Mouse (Mus musculus): ENCODE measurements around the gene Ugt1a9.
"Not testable (repeated sequence)": the region's sequence is repeated elsewhere in the genome, so short reads cannot be mapped to it uniquely, and the experiment has no call there.

The Ugt1a9 gene

DNA sequence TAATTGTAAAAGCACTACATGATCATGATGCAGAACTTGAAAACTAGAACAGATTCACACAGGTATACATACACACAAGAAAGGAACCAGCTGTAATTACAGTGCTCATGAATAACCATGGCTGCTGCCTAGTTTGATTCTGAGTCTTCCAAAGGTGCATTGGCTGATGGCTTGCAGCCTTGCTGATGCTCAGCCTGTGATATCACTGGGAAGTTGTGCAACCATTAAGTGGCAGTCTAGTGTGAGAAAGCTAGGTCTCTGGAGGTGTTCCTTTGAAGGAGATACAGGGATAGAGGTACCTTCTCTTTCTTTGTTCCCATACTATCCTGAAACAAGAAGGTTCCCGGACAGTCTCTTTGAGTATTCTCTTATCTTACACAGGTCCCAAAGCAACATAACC, 148.5 kb downstream of the Ugt1a9 start:
- DNase-seq (ENCODE audit: low read depth, low spot score), result no peak

DNA sequence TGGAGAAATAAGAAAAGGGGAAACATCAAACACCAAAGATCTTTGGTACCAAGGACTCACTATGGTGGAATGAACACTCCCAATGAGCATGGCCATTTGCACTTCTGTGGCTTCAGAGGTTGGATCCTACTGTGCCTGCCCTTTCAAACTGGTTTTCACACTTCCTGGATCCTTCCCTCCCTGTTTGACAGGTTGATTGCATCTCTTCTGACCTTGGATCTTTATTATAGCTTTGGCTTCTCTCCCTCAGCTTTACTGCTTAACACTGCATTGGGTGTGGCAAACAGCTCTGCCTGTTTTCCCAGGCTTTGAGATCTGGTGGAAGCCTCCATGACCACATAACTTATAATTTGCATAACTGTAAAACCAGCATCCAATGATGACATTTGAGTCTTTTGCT, 149.7 kb downstream of the Ugt1a9 start:
- no peak for DNase-seq (ENCODE audit: low read depth, low spot score)

DNA sequence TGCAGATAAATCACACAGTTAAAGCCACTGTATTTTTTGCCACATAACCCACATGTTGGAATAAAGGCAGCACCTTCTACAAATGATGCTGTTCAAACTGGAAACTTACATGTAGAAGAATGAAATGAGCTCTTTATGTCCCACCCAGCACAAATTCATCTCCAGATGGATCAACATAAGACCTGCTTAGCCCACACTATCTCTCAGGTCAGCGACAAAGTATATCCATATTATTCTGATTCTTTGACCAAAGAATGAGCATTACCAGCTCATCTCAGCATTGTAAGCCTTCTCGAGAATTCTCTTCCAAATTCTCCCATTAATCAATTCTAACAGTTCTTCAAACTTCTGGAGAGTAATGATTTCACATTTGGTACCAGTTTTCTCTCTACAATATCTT, 151.6 kb downstream of the Ugt1a9 start:
- DNase-seq (ENCODE audit: low read depth, low spot score), result no peak

DNA sequence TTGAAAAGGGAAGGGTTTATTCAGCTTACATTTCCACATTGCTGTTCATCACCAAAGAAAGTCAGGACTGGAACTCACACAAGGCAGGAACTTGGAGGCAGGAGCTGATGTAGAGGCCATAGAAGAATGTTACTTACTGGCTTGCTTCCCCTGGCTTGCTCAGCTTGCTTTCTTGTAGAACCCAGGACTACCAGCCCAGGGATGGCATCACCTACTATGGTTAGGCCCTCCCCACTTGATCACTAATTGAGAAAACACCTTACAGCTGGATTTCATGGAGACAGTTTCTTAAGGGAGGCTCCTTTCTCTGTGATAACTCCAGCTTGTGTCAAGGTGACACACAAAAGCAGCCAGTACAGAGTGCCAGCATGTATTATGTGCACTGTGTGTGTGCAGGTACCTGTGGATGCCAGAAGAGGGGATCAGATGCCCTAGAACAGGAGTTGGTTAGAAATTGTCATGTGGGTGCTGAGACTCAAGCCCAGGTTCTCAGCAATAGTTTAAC, 152.5 kb downstream of the Ugt1a9 start:
- not testable (repeated sequence) for DNase-seq (ENCODE audit: low read depth, low spot score)

DNA sequence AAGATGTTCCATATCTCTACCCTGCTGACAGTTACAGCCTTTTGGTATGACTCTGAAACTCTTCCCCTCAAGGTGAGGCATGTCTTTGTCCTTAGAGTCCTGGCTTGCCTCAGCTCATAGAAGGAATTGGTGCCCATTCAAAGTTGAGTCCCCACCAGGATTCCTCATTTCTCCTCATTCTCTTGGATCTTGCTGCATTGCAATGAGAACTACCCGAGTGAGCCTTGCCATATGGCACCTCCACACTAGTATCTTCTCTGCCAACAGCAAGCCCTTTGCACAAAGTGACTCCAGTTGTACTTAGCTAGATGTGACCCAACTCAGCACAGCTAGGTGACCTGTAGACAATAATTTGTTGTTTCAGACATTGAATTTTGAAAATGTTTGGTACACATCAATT, 153.0 kb downstream of the Ugt1a9 start:
- DNase-seq (ENCODE audit: low read depth, low spot score), result no peak

DNA sequence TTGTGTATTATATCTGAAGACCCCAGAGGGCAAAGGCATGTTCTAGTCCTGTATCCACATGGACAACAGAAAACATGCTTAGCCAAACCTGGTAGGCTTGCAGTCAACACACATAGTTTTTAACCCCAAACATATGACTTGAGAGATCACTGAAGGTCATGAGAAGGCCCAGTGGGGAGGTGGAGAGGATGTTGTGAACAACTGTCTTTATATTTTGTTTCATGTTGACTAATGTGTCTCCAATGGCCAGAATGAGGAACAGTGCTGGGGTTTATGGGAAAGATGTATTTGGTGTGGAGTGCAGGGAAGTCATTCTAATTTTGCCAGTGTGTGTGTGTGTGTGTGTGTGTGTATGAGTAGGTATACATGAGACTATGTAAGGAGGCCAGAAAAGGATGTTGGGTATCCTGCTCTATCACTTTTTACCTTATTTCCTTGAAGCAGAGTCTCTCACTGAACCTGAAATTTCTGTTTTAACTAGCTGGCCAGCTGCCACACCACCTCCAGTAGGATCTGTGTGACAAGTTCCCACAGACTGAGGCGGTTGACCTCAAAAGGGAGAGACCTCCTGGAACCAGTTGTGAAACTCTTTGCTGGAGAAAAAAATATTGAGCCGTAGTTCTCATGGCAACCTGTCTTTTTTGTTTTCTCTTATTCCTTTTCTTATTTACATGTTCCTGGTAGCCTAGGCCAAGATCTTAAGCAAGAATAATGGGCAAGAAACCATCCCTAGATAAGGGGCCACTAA, 153.6 kb downstream of the Ugt1a9 start:
- no peak for DNase-seq (ENCODE audit: low read depth, low spot score)

DNA sequence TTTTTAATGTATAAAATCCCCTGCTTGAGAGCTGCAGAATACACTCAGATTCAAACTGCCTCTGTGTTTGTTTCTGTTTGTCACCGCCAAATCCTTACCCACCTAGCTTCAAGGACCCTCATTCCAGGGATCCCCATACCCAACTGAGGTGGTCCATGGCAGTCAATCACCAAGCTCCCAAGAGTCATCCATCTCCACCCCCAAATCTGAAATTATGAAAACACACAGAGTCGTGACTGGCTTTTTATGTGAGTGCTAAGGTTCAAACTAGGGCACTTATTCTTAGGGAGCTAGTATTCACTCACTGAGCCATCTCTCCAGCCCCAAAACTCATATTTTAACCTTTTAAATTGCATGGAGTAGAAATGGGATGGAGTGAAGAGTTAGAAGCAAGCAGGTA, 154.7 kb downstream of the Ugt1a9 start:
- not testable (repeated sequence) for DNase-seq (ENCODE audit: low read depth, low spot score)

DNA sequence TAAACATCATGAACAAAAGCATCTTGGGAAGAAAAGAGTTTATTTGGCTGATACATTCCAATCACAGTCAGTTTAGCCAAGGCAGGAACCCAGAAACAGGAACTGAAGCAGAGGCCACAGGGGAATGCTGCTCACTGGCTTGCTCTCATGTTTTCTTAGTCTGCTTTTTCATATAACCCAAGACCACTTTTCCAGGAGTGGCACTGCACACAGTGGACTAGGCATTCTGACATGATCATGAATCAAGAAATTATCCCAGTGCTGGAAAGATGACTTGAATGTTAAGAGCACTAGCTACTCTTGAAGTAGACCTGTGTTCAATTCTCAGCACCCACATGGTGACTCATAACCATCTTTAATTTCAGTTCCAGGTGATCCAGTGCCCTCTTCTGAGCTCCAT, 155.1 kb downstream of the Ugt1a9 start:
- DNase-seq (ENCODE audit: low read depth, low spot score), result no peak

DNA sequence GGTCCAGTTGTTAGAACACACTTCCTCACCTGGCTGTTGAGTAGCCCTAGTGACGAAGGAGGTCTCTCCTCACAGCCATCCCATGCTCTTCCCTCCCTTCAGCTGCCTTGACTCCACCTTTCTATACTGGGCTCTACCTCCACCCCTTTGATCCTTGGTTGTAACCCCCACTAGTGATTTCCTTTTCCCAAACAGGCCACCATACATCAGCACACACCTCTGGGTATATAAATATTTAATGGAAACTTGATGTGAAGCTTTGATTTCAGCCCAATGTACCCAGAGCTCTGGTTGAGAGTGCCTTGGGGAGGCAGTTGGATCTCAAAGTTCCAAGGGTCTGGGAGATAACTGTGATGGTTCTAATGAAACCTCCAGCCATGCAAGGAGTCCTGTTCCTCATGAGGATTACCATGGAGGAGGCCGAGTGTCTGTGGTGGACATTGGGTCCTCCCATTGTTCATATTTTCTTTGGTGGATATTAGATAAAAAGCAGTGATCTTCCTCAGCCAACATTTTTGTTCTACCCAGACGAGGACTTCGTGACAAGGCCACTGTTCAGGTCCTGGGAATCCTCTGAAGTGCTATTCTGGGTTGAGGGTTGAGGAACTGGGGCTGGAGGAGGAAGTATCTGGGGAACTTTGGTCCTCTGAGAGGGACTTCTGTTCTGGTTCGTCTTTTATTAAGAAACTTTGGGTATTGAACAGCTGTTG, 156.2 kb downstream of the Ugt1a9 start, which contains the start of gene Mroh2a:
Gene Mroh2a (plus strand): TSS at position 317 of the 710 bp plus-strand sequence.
- no peak for DNase-seq (ENCODE audit: low read depth, low spot score)

DNA sequence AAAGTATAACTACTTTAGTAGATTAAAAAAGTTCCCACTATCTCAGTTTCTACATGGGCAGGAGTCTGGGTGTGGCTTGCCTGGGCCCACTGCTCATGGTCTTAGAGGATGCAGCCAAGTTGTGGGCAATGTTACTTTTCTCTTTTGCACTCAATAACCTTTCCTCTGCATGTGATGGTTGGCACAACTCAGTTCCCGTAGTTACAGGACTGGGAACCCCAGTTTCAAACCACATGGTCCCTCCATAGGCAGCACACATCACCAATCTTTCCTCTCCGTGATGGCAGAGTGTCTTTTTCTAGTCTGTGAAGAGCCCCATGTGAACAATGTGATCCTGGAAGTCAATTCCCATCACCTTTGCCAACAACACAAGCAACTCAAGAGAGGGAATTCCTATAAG, 156.9 kb downstream of the Ugt1a9 start:
- DNase-seq (ENCODE audit: low read depth, low spot score), result no peak

DNA sequence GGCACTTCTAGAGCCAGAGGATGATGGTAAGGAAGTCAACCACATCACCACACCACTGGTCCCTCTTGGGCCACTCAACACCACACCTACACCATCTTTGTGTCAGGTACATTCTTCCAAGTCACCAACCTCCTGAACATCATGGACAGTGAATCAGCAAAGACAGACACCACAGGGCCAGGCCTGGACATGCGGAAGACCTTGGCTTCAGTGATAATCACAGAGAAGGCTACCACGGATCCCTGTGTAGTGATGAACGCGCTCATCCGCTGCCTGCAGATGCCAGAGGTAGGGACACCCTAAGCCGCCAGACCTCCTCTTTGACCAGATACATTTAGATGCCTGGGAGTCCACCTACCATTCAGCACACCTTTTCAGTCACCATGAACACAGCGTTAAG, 157.5 kb downstream of the Ugt1a9 start:
- DNase-seq (ENCODE audit: low read depth, low spot score), result no peak

DNA sequence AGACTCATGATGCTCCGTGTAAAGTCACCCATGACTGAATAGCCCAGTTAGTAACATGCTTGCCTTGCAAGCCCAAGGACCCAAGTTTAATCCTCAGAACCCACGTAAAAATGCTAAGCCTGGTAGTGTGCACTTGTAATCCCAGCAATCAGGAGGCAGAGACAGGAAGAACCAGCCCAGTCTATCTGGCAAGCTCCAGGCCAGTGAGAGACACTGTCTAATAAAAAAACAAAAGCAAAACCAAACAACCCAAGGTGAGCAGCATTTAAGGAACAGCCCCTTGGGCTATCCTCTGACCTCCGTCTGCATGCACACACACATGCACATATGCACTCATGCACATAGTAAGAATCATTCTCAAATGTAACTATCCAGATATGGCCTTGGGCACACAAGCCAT, 159.0 kb downstream of the Ugt1a9 start:
- no peak for DNase-seq (ENCODE audit: low read depth, low spot score)

DNA sequence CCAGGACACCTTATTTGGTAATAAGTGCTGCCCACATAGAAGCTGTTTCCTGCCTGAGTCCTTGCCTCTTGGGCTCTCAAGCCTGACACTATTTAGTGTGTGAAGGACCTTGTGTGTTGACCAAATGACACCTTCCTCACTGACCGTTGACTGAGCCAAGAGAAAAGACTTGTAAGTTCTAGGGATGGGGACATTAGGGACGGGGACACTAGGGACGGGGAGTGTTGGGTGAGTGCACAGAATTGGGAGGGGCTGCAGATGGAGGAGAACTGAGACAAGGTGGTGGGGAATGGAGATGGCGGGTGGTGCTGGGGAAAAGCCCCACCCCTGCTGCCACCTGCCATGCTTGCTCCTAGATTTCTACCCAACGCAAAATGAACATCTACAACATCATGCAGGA, 159.4 kb downstream of the Ugt1a9 start:
- no peak for DNase-seq (ENCODE audit: low read depth, low spot score)

DNA sequence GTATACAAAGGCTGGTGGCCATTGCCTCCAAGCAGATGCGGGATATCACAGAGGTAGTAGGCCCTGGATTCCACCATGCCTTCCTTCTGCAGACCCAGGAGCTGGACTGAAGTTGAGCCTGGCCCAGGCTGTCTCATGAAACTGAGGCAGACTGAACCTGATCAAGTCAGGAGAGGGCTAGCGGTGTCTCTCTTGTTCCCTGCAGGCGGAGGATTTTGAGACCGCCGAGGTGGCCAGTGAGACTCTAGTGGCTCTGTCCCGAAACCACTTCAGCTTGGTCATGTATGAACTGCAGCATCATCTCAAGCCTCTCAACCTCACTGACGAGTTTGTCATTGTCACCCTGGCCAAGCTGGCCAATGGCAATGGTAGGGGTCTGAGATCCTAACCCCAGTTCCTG, 159.8 kb downstream of the Ugt1a9 start:
- no peak for DNase-seq (ENCODE audit: low read depth, low spot score)

DNA sequence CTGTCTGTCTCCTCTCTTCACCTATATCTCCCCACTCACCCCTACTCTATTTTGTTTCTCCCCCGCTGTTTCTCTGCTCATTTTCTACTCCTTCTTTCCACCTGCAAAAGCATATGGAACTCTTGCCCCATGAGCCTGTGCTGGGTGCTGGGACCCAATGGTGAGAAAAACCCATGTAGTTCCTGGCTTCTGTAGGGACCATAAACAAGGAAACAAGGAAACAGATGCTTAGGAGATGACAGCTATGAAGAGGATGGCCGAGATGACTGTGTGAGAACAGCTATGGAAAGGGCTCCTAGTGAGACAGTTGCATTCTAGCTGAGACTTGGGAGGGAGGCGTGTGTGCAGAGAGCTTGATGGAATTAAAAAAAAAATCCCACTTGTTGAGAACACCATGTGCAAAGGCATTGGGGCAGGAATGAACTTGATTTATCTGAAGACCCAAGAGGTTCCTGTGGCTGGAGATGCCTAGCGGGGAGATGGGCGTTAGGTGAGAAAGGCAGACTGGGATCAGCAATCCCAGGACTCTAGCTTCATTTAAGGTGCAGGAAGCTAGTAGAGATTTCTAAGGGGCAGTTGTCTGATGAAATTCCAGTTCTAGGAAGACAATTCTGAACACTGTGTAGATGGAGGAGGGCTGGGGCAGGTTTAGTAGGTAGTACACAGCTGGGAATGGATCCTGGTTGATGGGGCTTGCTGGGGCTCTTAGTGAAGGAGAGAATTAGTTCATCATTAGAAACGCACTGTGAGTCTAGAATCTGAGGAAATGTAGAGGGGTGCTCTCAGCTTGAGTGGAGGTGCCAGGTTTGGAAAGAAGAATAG, 160.6 kb downstream of the Ugt1a9 start:
- no peak for DNase-seq (ENCODE audit: low read depth, low spot score)

DNA sequence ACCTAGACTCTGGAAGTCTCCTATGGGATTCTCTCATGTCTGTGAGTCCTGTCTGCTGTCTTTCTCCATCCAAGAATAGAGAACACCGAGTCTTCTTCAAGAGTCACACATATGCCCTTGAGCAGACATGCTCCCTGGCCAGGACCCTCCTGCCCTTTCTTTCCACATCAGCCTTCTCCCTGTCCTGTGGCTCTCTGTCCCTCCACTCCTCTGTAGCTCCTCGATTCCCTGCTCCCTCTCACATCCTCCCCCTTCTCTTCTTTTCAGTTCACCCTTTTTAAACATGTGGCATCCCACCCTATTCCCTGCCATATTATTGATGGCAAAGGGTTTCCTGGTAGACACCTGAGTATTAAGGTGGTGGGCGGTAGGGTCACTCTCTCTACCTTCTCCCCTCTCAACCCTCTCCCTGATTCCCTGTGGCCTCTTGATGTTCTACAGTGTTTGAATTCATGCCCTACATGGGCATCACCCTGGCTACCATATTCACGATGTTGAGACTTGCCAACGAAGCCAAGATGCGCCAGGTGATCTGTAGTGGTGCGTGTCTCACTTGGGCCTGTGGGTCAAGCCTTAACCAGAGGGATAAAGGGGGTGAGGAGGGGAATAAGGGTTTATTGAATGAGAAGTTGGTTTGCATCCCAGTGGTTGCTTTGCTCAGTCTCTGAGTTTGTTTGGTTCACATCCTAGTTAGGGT, 161.4 kb downstream of the Ugt1a9 start:
- DNase-seq (ENCODE audit: low read depth, low spot score), result no peak

DNA sequence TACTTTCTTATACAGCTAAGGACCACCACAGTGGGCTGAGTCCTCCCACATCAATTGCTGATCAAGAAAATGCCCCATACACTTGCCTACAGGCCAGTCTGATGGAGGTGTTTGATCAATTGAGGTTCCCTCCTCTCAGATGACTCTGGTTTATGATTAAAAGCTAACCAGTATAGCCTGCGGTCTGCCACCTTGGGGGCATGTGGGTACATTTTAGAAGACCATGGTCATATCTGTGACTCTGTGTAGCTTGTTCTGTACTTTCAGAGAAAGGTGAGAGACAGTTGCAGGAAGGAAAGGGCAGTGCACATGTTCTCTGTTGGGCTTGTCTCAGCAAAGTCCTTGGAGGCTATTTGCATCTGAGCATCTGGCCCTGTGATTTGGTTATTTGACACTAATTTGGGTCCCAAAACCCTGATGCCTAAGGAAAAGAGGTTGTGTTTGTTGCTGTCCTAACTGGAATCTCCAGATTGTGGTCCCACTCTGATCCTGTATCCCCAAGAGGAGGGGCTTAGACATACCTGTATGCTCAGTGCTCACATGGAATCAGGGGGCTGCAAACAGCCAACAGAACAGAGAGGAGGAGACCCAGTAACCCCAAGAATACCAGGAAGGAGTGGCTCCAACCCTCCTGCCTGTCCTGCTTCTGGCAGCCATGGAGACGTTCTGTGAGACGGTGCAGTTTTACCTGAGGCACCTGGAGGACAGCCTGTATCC, 162.2 kb downstream of the Ugt1a9 start:
- DNase-seq (ENCODE audit: low read depth, low spot score), result no peak

DNA sequence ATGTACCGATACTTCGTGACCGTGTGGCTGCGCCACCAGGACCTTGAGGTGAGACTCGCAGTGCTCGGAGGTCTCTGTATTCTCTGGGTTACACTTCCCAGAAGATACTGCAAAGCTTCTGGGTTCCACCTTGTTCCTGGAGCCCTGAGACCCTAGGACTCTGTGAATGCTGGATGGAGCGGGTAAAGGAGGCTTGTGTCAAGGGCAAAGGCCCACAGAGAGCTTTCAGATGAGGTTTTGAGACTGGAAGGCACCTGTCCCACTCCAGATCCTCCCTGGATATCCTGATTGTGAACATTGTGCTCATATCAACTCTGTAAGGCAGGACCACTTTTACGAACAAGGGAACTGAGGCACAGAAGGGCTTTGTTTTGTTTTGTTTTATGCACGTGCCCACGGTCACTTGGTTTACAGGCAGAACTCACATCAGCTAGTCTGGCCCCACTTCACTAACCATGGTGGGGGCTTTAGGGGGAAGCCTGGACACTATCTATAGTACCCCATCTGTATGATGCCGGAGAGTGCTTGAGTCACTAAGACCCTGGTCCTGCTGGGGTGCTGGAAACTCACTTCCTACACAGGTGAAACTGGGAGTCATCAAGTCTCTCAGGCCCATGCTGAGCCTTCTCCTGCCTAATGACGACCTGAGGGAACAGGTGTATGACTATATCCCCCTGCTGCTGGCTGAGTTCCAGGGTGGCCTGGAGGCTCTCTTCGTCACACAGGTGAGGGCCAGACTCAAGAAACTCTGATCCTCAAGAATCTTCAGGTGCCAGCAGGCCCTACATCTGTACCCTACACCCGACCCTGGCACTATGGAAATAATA, 163.0 kb downstream of the Ugt1a9 start:
- DNase-seq (ENCODE audit: low read depth, low spot score), result no peak

DNA sequence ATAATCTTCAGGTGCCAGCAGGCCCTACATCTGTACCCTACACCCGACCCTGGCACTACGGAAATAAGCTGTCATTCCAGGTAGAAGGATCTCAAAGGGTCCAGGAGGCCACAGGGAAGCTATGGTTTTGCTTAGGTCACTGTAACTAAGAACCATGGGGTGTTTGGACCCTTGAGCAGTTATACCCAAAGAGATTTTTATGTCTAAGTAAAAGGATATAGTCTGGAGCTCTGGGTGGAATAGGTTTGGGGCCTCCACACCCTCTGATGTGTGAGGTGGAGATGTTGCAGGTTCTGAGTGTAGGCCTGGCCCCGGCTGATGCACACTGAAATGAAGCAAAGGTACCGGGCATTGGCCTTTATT, 163.6 kb downstream of the Ugt1a9 start:
- no peak for DNase-seq (ENCODE audit: low read depth, low spot score)

DNA sequence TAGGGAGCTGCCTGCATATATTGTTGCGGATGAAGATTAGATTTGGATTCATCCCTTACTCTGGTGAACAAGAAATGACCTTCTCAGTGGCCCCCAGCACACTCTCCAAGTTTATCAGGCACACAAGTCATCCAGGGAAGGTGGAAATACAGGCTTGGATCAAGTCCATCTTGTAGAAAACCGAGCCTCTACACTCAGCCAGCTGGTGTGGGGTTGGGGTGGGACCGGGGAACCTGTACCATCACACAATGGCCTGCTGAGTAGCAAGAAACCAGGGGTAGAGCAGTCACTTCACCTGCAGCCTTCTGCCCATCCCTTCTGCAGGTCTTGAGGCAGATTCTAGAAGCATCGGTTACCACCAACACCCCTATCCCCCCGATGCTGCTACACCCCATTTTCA, 164.0 kb downstream of the Ugt1a9 start:
- DNase-seq (ENCODE audit: low read depth, low spot score), result no peak

All from retina, adult 2 months (tissue).